Mouse (Mus musculus) cerebellum, adult 11-12 months (tissue): ENCODE results near the gene Cel.
"Not testable (repeated sequence)": the region's sequence is repeated elsewhere in the genome, so short reads cannot be mapped to it uniquely, and the experiment has no call there.

Experiments
- DNase-seq: peaks from one replicate; pipeline ENCODE4 v3.0.0; 2022

Cel gene

GRCm38 (mm10) chr2:28517206-28517909, 45.8 kb downstream of the Cel start:
- DNase-seq: peak; percentile 75

- peak; percentile 83 for DNase-seq
Observed at GRCm38 (mm10) chr2:28514489-28514888, 48.7 kb downstream of the Cel start.

- DNase-seq: peak; percentile 77
Observed at GRCm38 (mm10) chr2:28513431-28514370, 49.5 kb downstream of the Cel start.

- DNase-seq: peak; percentile 89
Observed at GRCm38 (mm10) chr2:28512798-28513401, 50.3 kb downstream of the Cel start, which contains the start of gene Ralgds. TSS of gene Ralgds (plus strand) at chr2:28513125.

GRCm38 (mm10) chr2:28511600-28511999, 51.6 kb downstream of the Cel start:
- DNase-seq: not testable (repeated sequence)

GRCm38 (mm10) chr2:28506291-28506690, 56.9 kb downstream of the Cel start:
- no peak for DNase-seq

- DNase-seq: no peak
Observed at GRCm38 (mm10) chr2:28505795-28506194, 57.4 kb downstream of the Cel start, which contains the start of gene Gm10134. TSS of gene Gm10134 (plus strand) at chr2:28506095.
